Mouse (Mus musculus) ES-E14 (cell line): ENCODE results near the gene Pex7. TPM values are rescaled to one million over a fixed set of nuclear protein-coding genes. Genes with fewer than 3 reads are reported as not detected.

Experiments
- DNase-seq: peaks from one replicate; pipeline ENCODE4 v3.0.0-alpha.2; 2013; ENCODE audit warnings: low read depth, low spot score
- H3K27ac ChIP-seq: 2 replicates; pipeline ENCODE4 v1.5.1; 2012; ENCODE audit warnings: low read depth, mild to moderate bottlenecking, low read length, moderate library complexity, mixed read lengths; ENCODE audit not compliant: poor library complexity, insufficient read depth, severe bottlenecking
- H3K36me3 ChIP-seq: 2 replicates; pipeline ENCODE4 v1.6.1; 2012; ENCODE audit warnings: mild to moderate bottlenecking, low read length, moderate library complexity, mixed read lengths; ENCODE audit not compliant: control insufficient read depth, poor library complexity, insufficient read depth, severe bottlenecking
- H3K4me1 ChIP-seq, 2 experiments: fragments of 150-350 bp in 1 of 2; sonication (generic) in 1 of 2; 2 replicates each; pipeline ENCODE4 v1.6.1; 2012; ENCODE audit warnings: low read length in 2 of 2, mild to moderate bottlenecking in 1 of 2, mixed read lengths in 1 of 2; ENCODE audit not compliant: control insufficient read depth in 2 of 2, insufficient read depth in 2 of 2, poor library complexity in 1 of 2
- H3K4me3 ChIP-seq, 2 experiments: fragments of 150-350 bp in 1 of 2; sonication (generic) in 1 of 2; 2 replicates each; pipeline ENCODE4 v1.5.1; 2012; ENCODE audit warnings: low read length in 2 of 2, low read depth in 1 of 2, mild to moderate bottlenecking in 1 of 2, mixed read lengths in 1 of 2; ENCODE audit not compliant: insufficient read depth in 1 of 2, poor library complexity in 1 of 2, severe bottlenecking in 1 of 2
- H3K9ac ChIP-seq: 2 replicates; pipeline ENCODE4 v1.6.1; 2012; ENCODE audit warnings: low read depth, mild to moderate bottlenecking, low read length, mixed read lengths; ENCODE audit not compliant: poor library complexity, insufficient read depth, severe bottlenecking
- H3K9me3 ChIP-seq: fragments of 150-350 bp; sonication (generic); 2 replicates; pipeline ENCODE4 v1.6.1; 2012; ENCODE audit warnings: low read depth, mild to moderate bottlenecking, low read length; ENCODE audit not compliant: control insufficient read depth, insufficient read depth
- CHD2 ChIP-seq: IDR thresholded peaks from 2 replicates; pipeline ENCODE4 v1.6.1; 2014; ENCODE audit warnings: mild to moderate bottlenecking, low read depth, low read length, inconsistent platforms
- HCFC1 ChIP-seq: IDR thresholded peaks from 2 replicates; pipeline ENCODE4 v1.6.1; 2012; ENCODE audit warnings: low read length, inconsistent platforms, borderline replicate concordance; ENCODE audit not compliant: insufficient read depth
- MAFK ChIP-seq: IDR thresholded peaks from 2 replicates; pipeline ENCODE4 v1.6.1; 2014; ENCODE audit warnings: mild to moderate bottlenecking, low read depth, low read length, inconsistent platforms; ENCODE audit not compliant: insufficient read depth
- ZC3H11A ChIP-seq: IDR thresholded peaks from 2 replicates; pipeline ENCODE4 v1.6.1; 2012; ENCODE audit warnings: low read depth, mild to moderate bottlenecking, inconsistent platforms, low read length, borderline replicate concordance
- ZNF384 ChIP-seq: IDR thresholded peaks from 2 replicates; pipeline ENCODE4 v1.6.1; 2012; ENCODE audit warnings: low read depth, low read length, inconsistent platforms
- in situ Hi-C, 2 experiments: fragments of 600-800 bp; cut with MboI; formaldehyde crosslinking; loops; one replicate each; pipeline ENCODE4 v1.15.1; 2025; ENCODE audit warnings: low sequenced_read_pairs in 2 of 2, inconsistent platforms in 1 of 2; ENCODE audit not compliant: unreplicated experiment in 2 of 2
- total RNA-seq: library from RNA; depleted of rRNA; stranded (reverse); fragments of 300-350 nt; gene quantifications from 2 replicates; pipeline ENCODE4 v1.2.3, GENCODE M21; 2012

Gene Pex7
- total RNA-seq, 1 experiment = 17.0 TPM

GRCm38 (mm10) chr10:19945651-19946050 lies 38.2 kb upstream of the Pex7 start:
- Histone ChIP-seq H3K27ac (no peak overlapping the region), H3K9ac (no peak overlapping the region), H3K4me1 (no peaks in the 10 kb centered on the region), H3K9me3 (no peaks in the 10 kb centered on the region), H3K36me3 (no peaks in the 10 kb centered on the region), H3K4me3 (no peak overlapping the region)
- no peak for DNase-seq
- no peak for TF ChIP-seq CHD2
- in situ Hi-C loops = no loop called here

GRCm38 (mm10) chr10:19942621-19943020 lies 35.1 kb upstream of the Pex7 start:
- Histone ChIP-seq H3K36me3 (no peaks in the 10 kb centered on the region), H3K4me1 (no peaks in the 10 kb centered on the region)
- in situ Hi-C loops = no loop called here

GRCm38 (mm10) chr10:19941914-19942313 lies 34.4 kb upstream of the Pex7 start:
- no peak for DNase-seq
- TF ChIP-seq CHD2 = no peak
- TF ChIP-seq HCFC1 = no peak
- TF ChIP-seq MAFK = no peak
- no peak for TF ChIP-seq ZC3H11A
- no peak for TF ChIP-seq ZNF384
- Histone ChIP-seq H3K27ac (no peak overlapping the region), H3K9me3 (no peaks in the 10 kb centered on the region), H3K9ac (no peak overlapping the region), H3K4me1 (no peaks in the 10 kb centered on the region), H3K36me3 (no peaks in the 10 kb centered on the region), H3K4me3 (no peak overlapping the region)
- in situ Hi-C loops = no loop called here

More at GRCm38 (mm10) chr10:19942621-19943020, 35.1 kb upstream of the Pex7 start:
- no peak overlapping the region for H3K4me3 ChIP-seq
- H3K9ac ChIP-seq = no peak overlapping the region
- no peak for DNase-seq
- TF ChIP-seq ZNF384 (no peak), CHD2 (no peak), HCFC1 (no peak), MAFK (no peak), ZC3H11A (no peak)
- no peaks in the 10 kb centered on the region for H3K9me3 ChIP-seq
- no peak overlapping the region for H3K27ac ChIP-seq

DNA sequence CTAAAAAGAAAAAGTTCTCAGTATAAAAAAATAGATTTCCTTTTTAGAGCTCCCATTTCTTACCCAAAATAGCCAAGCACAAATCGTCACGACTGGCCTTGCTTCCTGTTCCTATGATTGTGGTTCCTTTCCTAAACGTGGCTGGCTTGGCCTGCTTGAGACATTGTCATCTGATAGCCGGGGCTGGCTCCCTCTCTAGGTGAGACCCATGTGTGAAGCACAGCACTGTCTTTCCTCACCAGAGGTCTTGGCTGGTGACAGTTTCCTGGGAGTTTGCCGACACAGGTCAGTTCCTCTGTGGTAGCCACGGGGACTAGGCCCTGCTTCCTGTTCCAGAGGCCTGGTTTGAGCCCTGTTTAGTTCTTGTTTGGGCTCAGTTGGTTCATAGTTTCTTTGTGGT lies 33.6 kb upstream of the Pex7 start:
- in situ Hi-C loops = no loop called here
- no peaks in the 10 kb centered on the region for H3K36me3 ChIP-seq
- no peak for DNase-seq

DNA sequence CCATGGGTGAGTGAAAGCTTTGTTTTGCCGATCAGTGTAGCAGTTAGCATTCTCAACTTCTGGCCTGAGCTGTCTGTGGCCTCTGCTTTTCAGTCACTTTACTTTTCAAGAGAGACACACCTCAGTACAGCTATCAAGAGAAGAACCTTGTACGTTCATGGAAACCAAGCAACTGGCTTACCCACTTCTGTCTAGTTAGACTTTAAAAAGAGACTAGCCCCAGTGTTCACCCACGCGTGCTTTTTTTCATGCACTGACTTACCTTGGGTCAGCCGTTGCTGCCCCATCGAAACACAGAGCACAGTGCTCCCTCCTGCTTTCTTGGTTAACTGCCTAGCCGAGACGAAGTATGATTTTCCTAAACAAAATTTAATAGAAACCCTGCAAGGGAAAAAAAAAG lies 33.1 kb upstream of the Pex7 start:
- Histone ChIP-seq H3K4me3 (no peak overlapping the region), H3K9me3 (no peaks in the 10 kb centered on the region), H3K9ac (no peak overlapping the region), H3K4me1 (no peaks in the 10 kb centered on the region), H3K27ac (no peak overlapping the region), H3K36me3 (no peaks in the 10 kb centered on the region)
- no peak for DNase-seq
- in situ Hi-C loops = no loop called here
- TF ChIP-seq CHD2 = no peak

More for the DNA sequence above, 33.6 kb upstream of the Pex7 start:
- Histone ChIP-seq H3K9ac (no peak overlapping the region), H3K27ac (no peak overlapping the region), H3K4me3 (no peak overlapping the region), H3K4me1 (no peaks in the 10 kb centered on the region), H3K9me3 (no peaks in the 10 kb centered on the region)
- no peak for TF ChIP-seq CHD2
- TF ChIP-seq ZC3H11A = no peak
- no peak for TF ChIP-seq MAFK
- no peak for TF ChIP-seq ZNF384
- no peak for TF ChIP-seq HCFC1
